Mouse (Mus musculus) G1E-ER4 (cell line): ENCODE results near the gene Lrrc28. TPM values are rescaled to one million over a fixed set of nuclear protein-coding genes. Genes with fewer than 3 reads are reported as not detected.

Source experiments
- GATA1 ChIP-seq: IDR thresholded peaks from one replicate; pipeline ENCODE4 v1.8.0; 2012; ENCODE audit warnings: low read length, inconsistent platforms
- polyA plus RNA-seq: library from polyadenylated mRNA; stranded (reverse); fragments of >175 nt; gene quantifications from 2 replicates; pipeline ENCODE4 v1.2.3, GENCODE M21; 2012

Gene Lrrc28
- polyA plus RNA-seq, result 13.7 and 20.0 TPM in 2 replicates

DNA sequence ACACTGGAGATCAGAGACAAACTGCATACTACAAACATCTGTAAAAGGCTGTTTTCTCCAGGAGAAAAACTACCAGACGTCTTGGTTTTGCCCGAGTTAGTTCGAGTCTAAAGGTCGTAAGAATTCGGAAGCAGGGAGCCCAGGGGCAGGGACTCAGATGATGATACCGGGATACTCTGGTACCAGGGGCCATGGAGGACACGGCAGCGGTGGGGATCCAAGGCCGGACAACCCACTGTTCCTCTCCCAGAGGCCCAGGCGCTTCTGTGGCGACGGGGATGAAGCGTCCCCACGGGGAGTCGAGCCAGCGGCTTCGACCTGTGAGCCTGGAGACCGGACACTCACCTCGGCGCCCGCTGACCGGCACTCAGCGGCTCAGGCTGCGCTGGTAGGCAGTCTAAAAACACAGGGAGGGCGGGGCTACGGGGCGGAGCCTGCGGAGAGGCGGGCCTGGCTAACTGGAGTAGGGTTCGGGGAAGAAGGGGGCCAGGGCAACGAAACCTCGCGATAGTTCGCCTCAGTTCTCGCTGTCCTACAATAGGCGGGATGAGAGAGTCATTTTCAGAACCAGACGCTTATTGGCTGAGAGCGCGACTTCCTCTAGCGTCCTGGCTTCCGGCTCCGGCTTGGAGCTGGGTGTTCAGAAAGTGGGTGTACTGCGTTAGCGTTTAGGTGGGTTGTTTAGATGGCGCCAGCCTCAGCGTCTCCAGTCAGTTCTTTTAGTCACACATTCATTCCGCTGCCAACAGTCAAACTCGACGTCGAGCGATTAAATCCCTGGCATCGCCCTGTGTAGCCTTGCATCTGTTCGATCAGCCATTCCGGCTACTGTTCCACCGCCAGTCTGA is at the start of gene Lrrc28:
Lrrc28 (minus strand) TSS at position 436 of the 848 bp plus-strand sequence.
- no peak for TF ChIP-seq GATA1

DNA sequence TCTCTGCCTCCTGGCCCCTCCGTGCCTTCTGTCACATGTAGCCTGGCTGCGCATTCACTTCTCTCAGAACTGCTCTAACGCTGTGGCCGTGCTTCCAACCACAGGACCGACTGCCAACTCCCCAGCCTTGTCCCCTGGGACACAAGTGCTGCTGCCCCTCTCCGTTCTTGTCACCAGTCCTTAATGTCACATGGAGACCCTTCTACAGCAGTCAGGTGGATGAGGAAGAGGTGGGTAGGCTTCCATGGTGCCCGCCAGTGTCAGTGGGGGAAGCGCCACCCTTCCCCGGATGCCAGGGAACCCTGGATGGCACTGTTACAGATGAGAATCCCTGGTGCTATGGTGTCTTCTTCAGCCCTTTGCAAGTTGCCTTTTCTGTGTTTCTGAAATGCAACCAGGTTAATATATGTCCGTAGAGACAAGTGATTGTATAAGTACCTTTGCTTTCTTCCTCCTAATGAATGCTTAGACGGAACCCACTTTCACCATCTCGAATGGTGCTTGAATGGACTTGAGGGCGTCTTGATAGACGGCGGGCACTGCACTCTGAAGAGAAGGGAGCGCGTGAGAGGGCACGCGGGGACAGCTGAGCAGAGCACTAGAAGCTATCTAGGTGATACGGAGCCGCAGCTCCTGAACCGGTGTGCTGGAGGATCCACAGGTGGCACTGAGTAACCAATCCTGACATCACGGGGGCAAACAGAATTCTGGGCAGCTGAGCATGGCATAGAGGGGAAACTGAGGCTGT is 47.9 kb upstream of the Lrrc28 start:
- TF ChIP-seq GATA1, result no peak

DNA sequence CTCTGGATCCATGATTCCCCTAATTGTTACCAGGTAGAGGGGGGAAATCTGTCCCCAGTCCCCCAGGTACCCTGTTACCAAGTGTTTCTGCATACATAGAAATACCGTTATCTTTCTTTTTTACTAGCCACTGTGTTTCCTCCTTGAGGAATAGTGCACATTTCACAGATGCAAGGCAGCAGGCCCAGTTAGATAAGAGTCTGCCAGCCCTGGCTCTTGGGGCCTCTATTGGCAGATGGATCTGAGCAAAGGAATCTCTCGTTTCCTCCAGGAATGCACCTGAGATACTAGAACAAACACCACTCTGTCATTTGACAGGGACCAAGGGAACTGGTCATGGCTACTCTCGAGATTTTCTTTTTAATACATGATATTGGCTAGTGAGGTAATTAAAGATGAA is 47.1 kb upstream of the Lrrc28 start:
- no peak for TF ChIP-seq GATA1

DNA sequence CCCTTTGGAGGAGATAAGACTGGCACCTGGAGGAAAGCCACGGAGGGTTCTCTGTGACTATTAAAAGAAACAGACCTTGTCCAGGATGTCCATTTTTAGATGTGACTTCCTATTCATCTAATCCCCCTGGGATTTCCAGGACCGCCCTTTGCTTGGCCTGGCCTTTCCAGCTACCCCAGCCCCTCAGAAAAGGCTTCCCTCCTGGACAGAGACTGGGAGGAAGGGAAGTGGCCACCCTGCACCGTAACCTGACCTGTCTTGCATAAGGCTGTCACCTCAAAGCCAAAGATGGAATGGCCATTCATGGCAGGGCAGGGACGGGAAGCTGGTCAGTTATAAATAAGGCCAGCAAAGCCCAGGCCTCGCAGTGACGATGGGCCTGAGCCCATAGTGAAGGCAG is 46.0 kb upstream of the Lrrc28 start:
- TF ChIP-seq GATA1, result no peak

DNA sequence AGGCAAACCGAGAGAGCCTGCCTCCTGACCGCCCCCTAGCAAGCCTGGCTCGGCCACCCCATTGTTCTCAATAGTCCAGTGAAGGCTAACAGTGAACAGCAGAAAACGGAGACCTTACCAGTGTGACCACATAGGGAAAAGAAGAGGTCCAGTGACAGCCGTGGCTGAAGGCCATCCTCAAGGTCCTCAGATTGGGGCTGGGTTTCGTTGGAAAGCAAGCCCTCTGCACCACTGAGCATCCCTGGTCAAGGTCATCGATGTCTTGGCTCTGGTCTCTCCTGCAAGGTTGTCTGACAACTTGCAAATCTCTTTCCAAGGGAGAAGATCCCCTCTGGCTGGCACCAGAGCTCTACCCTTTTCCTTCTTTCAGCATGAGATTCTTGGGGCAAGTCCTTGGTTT is 44.7 kb upstream of the Lrrc28 start:
- TF ChIP-seq GATA1, result no peak

DNA sequence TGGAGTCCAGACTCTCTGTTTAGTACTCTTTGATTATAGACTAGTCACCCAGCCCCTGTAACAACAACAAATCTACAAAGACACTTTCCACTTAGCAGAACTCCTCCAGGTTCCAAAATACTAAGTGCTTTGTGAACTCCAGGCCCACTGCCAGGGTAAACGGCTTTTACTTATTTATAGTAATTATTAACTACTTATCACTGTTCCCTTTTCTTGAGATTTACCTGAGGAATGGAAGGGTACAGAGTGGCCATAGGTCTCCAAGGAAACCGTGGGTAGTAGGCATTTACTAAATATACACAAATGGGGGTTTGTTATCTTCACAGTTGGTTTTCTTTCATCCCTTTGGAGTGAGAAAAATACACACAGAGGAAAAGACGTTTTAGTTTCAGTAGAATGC is 43.2 kb upstream of the Lrrc28 start:
- no peak for TF ChIP-seq GATA1

DNA sequence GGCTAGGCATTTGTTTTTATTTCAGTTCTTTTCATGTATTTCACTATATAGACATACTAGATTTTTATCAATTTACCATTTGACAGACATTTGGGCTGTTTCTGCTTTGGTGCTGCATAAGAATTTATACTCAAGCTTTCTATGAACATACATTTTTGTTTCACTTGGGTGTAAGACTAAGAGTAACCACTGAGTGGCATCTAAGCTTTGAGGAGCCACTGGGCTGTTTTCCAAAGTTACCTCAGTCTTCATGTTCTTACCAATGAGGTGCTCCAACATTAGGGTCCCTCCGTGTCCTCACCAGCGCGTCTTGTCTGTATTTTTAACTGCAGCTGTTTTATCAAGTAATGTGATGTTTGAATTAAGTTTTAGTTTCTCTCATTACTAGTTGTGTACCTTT is 41.5 kb upstream of the Lrrc28 start:
- TF ChIP-seq GATA1, result no peak

DNA sequence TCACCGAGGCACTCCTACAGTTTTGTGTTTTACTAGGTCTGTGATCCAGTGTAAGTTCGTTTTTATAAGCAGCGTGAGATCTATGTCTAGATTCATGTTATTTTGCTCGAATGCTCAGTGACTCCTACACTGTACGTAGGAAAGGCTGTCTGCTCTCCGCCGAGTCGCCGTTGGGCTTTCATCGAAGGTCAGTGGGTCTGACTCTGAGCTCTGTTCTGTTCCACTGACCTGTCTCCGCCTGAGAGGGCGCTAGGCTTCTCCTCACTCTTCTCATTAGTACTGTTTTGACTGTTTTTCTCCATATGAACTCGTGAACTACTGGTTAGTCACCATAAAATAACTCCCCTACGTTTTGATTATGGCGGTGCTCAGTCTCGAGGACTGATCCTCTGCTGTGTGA is 37.9 kb upstream of the Lrrc28 start:
- no peak for TF ChIP-seq GATA1

DNA sequence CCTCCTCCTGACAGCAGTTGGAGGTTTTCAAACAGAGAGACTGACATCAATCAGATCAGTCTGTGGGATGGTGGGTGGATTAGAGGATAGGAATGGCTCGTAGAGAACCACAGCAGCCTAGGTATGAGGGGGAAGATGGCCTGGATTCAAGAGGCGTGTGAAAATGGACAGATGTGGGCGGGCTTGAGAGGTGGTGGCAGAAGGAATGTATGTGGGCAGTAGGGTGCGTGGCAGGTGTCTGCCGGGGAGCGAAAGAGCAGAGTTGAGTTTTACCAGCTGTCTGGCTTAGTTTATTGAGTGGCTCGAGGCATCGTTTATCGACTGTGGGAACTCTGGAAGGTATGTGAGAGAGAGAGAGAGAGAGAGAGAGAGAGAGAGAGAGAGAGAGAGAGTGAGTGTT is 36.0 kb upstream of the Lrrc28 start:
- TF ChIP-seq GATA1, result no peak

DNA sequence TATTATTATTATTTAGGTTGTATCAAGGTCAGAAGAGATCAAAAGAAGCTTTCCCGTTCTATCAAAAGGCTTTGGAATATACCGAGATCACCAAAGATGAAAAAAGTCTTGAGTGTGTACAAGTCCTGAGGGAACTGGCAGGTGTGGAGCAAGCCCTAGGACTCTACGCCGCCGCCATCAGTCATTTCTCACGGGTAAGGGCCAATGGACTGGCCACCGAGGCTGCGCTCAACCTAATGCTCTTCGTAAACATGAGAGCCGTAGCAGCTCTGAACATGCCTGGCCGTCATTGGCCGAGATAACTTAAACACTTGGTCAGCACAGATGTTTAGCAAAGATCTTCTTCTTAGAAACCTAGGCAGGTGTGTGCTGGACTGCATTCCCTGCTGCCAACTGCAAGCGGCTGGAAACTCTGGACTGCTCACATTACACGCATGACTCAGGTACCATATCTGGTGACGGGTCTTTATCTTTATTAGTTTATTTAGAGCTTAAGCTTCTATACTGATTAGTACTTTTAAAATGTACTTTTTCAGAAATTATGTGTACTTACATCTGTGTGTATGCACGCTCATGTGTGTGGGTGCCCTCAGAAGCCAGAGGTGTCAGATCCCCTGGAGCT is 33.9 kb upstream of the Lrrc28 start:
- no peak for TF ChIP-seq GATA1

DNA sequence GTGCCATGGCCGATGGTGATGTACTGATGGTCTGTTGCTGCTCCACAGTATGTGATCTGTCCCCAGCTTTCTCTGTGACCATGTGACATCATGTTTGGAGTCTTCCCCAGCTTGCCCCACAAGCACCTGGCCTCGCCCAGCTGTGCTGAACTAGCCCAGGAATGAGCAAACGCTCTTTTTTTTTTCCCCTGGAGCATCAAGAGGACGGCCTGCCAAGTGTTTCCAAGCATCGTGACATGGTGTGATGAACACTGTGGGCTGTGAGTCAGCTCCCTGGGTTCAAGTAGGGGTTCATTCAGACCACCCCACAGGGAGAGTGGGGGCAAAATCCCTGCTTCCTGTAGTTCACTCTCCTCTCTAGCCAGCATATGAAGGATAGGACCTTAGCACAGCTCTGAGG is 28.6 kb upstream of the Lrrc28 start:
- no peak for TF ChIP-seq GATA1

DNA sequence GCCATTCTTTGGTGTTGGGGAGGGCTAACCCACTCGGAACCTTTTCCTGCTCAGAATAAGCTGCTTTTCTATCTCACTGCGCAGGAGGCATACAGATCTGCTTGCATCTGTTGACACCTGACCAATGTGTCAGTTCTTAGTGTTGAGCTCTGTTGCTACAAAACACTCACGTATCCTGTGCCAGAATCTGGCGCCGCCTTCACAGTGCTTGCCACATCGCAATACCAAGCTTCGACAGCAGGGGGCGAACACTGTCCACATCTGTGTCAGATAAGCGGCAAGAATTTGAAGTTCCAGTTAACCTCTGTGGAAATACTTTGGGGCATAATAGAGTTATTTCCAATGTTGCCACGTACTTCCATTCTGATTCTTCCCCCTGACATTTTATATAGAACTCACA is 27.6 kb upstream of the Lrrc28 start:
- TF ChIP-seq GATA1, result no peak

DNA sequence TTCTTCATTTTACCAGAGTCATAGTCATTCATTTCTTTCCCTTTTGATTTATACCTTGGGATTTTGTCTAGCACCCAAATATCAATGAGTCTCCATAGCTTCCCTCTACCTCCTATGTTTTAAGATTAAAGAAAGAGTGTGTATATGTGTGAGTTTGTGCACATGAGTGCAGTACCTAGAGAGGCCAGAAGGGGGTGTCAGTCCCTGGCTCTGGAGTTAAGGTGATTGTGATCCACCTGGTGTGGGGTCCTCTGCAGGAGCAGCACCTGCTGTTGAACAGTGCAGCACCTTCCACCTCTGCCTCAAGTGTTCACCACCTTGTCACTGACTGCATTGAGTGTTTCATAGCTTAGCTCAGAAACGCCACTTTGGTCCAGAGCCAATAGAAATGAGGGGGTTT is 25.9 kb upstream of the Lrrc28 start:
- TF ChIP-seq GATA1, result no peak

DNA sequence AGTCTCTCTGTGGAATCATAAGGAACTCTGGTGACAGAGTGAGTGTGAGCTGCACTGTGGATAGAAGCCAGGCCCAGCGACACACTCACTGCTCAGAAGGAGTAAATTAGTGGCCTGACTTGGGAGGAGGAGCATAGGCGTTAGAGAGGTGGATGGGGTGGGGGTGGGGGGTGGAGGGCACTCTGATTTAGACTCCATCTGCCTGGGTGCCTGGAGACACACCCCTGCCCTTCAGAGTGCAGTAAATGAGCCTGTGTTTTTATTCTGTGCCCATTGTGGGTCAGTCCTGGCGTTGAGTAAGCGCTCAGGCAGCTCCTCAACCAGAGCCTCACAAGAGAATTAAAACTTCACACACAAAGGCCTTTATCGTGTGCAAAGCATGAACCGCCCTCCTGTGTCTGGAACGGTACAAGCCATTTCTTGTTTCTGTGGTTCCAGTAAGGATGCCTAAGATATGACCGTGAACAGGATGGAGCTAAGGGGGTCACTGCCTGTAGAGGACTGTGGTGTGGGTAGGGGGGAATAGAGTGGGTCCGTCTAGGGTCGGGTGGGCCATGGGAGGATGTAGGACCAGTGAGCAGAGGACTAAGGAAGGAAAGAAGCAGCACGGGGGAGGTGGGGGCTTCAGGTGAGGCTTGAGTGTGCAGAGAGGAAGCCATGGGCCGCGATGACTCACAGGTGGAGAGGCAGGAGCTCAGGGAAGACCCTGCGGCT is 19.1 kb upstream of the Lrrc28 start:
- TF ChIP-seq GATA1, result no peak

DNA sequence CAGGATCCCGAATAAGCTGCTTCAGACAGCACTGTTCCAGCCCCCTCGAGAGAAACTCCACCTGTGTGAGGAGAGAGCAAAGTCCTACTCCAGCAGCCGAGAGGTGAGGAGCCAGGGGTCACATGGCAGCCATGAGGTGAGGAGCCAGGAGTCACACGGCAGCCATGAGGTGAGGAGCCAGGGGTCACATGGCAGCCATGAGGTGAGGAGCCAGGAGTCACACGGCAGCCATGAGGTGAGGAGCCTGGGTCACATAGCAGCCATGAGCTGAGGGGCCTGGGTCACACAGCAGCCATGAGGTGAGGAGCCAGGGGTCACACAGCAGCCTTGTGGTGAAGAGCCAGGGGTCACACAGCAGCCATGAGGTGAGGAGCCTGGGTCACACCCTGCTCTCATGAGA is 17.4 kb upstream of the Lrrc28 start:
- no peak for TF ChIP-seq GATA1

DNA sequence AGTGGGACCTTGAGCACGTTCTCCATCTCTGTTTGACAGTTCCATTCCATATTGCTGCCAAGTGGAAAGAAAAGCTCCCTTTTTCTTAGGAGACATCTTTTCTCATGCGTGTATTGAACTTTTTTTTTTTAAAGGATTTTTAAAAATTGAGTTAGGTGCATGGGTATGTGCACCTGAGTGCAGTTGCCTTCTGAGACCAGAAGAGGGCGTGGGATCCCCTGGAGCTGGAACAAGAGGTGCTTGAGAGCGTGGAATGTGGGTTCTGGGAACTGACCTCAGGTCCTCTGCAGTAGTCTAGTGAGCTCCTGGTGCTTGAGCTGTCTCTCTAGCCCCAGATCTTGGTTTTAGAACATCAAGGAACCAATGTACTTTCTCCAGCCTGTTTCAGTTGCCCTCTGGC is 13.0 kb upstream of the Lrrc28 start:
- TF ChIP-seq GATA1, result no peak
